In the genomic region with DNA sequence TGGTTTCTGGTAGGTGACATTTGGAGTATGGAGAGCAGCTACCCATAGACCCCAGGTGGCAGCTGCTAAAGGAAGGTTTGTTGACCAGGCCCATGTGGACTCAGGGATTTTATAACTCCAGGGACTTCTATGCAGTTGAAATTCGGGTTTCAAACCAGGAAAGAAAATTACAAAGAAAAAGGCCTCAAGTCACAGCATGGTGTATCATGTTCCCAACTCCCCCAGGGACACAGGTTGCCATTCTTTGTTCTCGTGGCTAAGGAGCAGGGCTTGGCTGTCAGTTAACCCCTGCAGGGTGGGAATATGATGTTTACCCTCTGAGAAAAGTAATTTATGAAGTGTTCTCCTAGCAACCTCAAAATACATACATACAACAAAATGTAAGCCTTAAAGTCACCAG, we compare ENCODE assay signal across 22 mouse cellular contexts. TPM values are rescaled to one million over a fixed set of nuclear protein-coding genes. Genes with fewer than 3 reads are reported as not detected.
A peak's percentile ranks its signal among the peaks of the same experiment; 100 is the strongest.
DNase-seq lines count a peak whose midpoint lies in the region; ATAC-seq lines count a peak whose summit lies in the region.
"Had no signal": no experiment of that assay in that cellular context is flagged by ENCODE, and none has a peak within 500 bp of the region (broad histone marks: within the 10 kb centered on the region; RNA-seq: fewer than 3 reads in every experiment).

No protein-coding gene starts in this region.

- H3K4me1 ChIP-seq in embryonic facial prominence, embryonic 10.5 days = peaks cover 24% of the 10 kb centered on the region
- peaks cover under 1% of the 10 kb centered on the region; the same call in 1 of the 2 replicates for H3K4me1 ChIP-seq in embryonic facial prominence, embryonic 11.5 days (ENCODE audit: control insufficient read depth, insufficient read depth, low read length)
- peaks cover 19% of the 10 kb centered on the region for H3K4me1 ChIP-seq in forebrain, embryonic 10.5 days

- no peak overlapping the region for H3K9ac ChIP-seq in embryonic facial prominence, embryonic 11.5 days (replicated peaks; ENCODE audit: low read length)
- H3K9ac ChIP-seq: embryonic facial prominence, embryonic 13.5 days; forebrain, embryonic 12.5 days had no signal

- no peaks in the 10 kb centered on the region for H3K9me3 ChIP-seq in embryonic facial prominence, embryonic 10.5 days
- H3K9me3 ChIP-seq in embryonic facial prominence, embryonic 11.5 days (replicated peaks; ENCODE audit: control insufficient read depth, low read length) = no peaks in the 10 kb centered on the region
- H3K9me3 ChIP-seq in forebrain, embryonic 10.5 days = no peaks in the 10 kb centered on the region
- H3K9me3 ChIP-seq: embryonic facial prominence, embryonic 13.5 days; forebrain, embryonic 12.5 days had no signal

- H3K27me3 ChIP-seq in embryonic facial prominence, embryonic 10.5 days (replicated peaks; ENCODE audit: low read depth, poor library complexity, severe bottlenecking) = no peaks in the 10 kb centered on the region
- no peaks in the 10 kb centered on the region for H3K27me3 ChIP-seq in embryonic facial prominence, embryonic 11.5 days (ENCODE audit: control insufficient read depth, insufficient read depth, low read length)
- H3K27me3 ChIP-seq in forebrain, embryonic 10.5 days (ENCODE audit: poor library complexity, severe bottlenecking) = no peaks in the 10 kb centered on the region
- H3K27me3 ChIP-seq: embryonic facial prominence, embryonic 13.5 days; forebrain, embryonic 12.5 days had no signal

- ATAC-seq in embryonic facial prominence, embryonic 11.5 days (replicated peaks; ENCODE audit: insufficient number of reproducible peaks, low FRiP score, low TSS enrichment, low read depth) = no peak
- ATAC-seq in megakaryocyte, adult 5-6 weeks (ENCODE audit: poor library complexity, severe bottlenecking) = no peak
- ATAC-seq: forebrain, embryonic 14.5 days; forebrain, embryonic 16.5 days had no signal

- 6% methylated on average over 2 of the region's 2 CpGs for WGBS in embryonic facial prominence, embryonic 10.5 days
- 8% methylated on average over 2 of the region's 2 CpGs for WGBS in embryonic facial prominence, embryonic 11.5 days
- 20% methylated on average over 2 of the region's 2 CpGs for WGBS in forebrain, embryonic 10.5 days

- peak overlapping the region; percentile 48; the same call in 1 of the 2 replicates for H3K27ac ChIP-seq in embryonic facial prominence, embryonic 10.5 days (replicated peaks)
- no peak overlapping the region for H3K27ac ChIP-seq in embryonic facial prominence, embryonic 11.5 days (replicated peaks; ENCODE audit: low read depth, low read length)
- no peak overlapping the region for H3K27ac ChIP-seq in forebrain, embryonic 10.5 days
- H3K27ac ChIP-seq: embryonic facial prominence, embryonic 13.5 days; forebrain, embryonic 12.5 days had no signal

- no peak overlapping the region for H3K4me3 ChIP-seq in embryonic facial prominence, embryonic 10.5 days
- no peak overlapping the region for H3K4me3 ChIP-seq in embryonic facial prominence, embryonic 11.5 days (ENCODE audit: low read depth, low read length)
- no peak overlapping the region for H3K4me3 ChIP-seq in forebrain, embryonic 10.5 days
- H3K4me3 ChIP-seq: embryonic facial prominence, embryonic 13.5 days; forebrain, embryonic 12.5 days had no signal

- no peak overlapping the region for H3K4me2 ChIP-seq in embryonic facial prominence, embryonic 11.5 days (ENCODE audit: low read depth, low read length)
- H3K4me2 ChIP-seq: embryonic facial prominence, embryonic 13.5 days; forebrain, embryonic 12.5 days had no signal

- H3K36me3 ChIP-seq in embryonic facial prominence, embryonic 10.5 days (replicated peaks) = no peaks in the 10 kb centered on the region
- no peaks in the 10 kb centered on the region for H3K36me3 ChIP-seq in embryonic facial prominence, embryonic 11.5 days (replicated peaks; ENCODE audit: control insufficient read depth, insufficient read depth, low read depth, low read length)
- H3K36me3 ChIP-seq in forebrain, embryonic 10.5 days (replicated peaks) = no peaks in the 10 kb centered on the region
- H3K36me3 ChIP-seq: embryonic facial prominence, embryonic 13.5 days; forebrain, embryonic 12.5 days had no signal

- DNase-seq in embryonic facial prominence, embryonic 10.5 days (ENCODE audit: low spot score) = no peak
- peak; percentile 30 for DNase-seq in embryonic facial prominence, embryonic 11.5 days (ENCODE audit: low spot score)
- DNase-seq in forelimb bud, embryonic 11.5 days (ENCODE audit: low read depth, low spot score) = peak; percentile 30
- no peak for DNase-seq in forebrain, embryonic 10.5 days (ENCODE audit: extremely low spot score, low spot score)
- DNase-seq: adrenal gland, adult 2 months; adrenal gland, postnatal 10 days; adrenal gland, postnatal 25 days; cerebellum, adult 11 months; cerebellum, adult 18-20 months; cerebellum, adult 8-10 months; cerebellum, adult 9-11 months; cerebellum, postnatal 14 days; cerebellum, postnatal 36 days; embryo, embryonic 11 days had no signal

RNA-seq across cellular contexts. Expression of a gene that starts 19.9 kb away (rescaled TPM):
- 0.19 TPM in 1 of 2 replicates, not detected in the other for polyA plus RNA-seq in embryonic facial prominence, embryonic 10.5 days (2016; fragmentation: Nextera tagmentation; extraction: Ambion mirVana)
- 0.45 and 0.63 TPM in 2 replicates for polyA plus RNA-seq in embryonic facial prominence, embryonic 11.5 days (2014; fragmentation: Nextera tagmentation; extraction: Ambion mirVana)
- polyA plus RNA-seq in forebrain, embryonic 10.5 days (2016; fragmentation: Nextera tagmentation; extraction: Ambion mirVana) = 0.05 TPM in 1 of 2 replicates, not detected in the other
- total RNA-seq in megakaryocyte, adult 5-6 weeks (2015) = not detected in 2 replicates
- total RNA-seq in megakaryocyte, adult 5-6 weeks (2017) = not detected in 2 replicates
- total RNA-seq: adrenal gland, adult 2 months; adrenal gland, postnatal 25 days; common myeloid progenitor, adult 5-6 weeks; MEL had no signal
- polyA plus RNA-seq: adrenal gland, adult 2 months; C2C12 had no signal

RNA-seq across cellular contexts. Expression of a gene that starts 35.9 kb away (rescaled TPM):
- polyA plus RNA-seq in embryonic facial prominence, embryonic 10.5 days (2016; fragmentation: Nextera tagmentation; extraction: Ambion mirVana) = 3.4 and 4.7 TPM in 2 replicates
- polyA plus RNA-seq in embryonic facial prominence, embryonic 11.5 days (2014; fragmentation: Nextera tagmentation; extraction: Ambion mirVana) = 4.8 and 5.5 TPM in 2 replicates
- 1.1 and 1.5 TPM in 2 replicates for polyA plus RNA-seq in forebrain, embryonic 10.5 days (2016; fragmentation: Nextera tagmentation; extraction: Ambion mirVana)
- total RNA-seq in megakaryocyte, adult 5-6 weeks (2015) = 10.2 and 16.0 TPM in 2 replicates
- total RNA-seq in megakaryocyte, adult 5-6 weeks (2017) = 5.9 and 8.6 TPM in 2 replicates
- total RNA-seq: MEL had no signal
- polyA plus RNA-seq: C2C12 had no signal

RNA-seq across cellular contexts. Expression of a gene that starts 36.0 kb away (rescaled TPM):
- 1.8 and 1.9 TPM in 2 replicates for polyA plus RNA-seq in embryonic facial prominence, embryonic 10.5 days (2016; fragmentation: Nextera tagmentation; extraction: Ambion mirVana)
- polyA plus RNA-seq in embryonic facial prominence, embryonic 11.5 days (2014; fragmentation: Nextera tagmentation; extraction: Ambion mirVana) = 3.5 and 3.8 TPM in 2 replicates
- 0.66 and 0.68 TPM in 2 replicates for polyA plus RNA-seq in forebrain, embryonic 10.5 days (2016; fragmentation: Nextera tagmentation; extraction: Ambion mirVana)
- total RNA-seq in megakaryocyte, adult 5-6 weeks (2015) = 7.4 and 7.5 TPM in 2 replicates
- total RNA-seq in megakaryocyte, adult 5-6 weeks (2017) = 5.4 and 5.8 TPM in 2 replicates
- total RNA-seq: MEL had no signal
- polyA plus RNA-seq: C2C12 had no signal

RNA-seq across cellular contexts. Expression of a gene that starts 42.8 kb away (rescaled TPM):
- polyA plus RNA-seq in embryonic facial prominence, embryonic 10.5 days (2016; fragmentation: Nextera tagmentation; extraction: Ambion mirVana) = 0.05 TPM in 1 of 2 replicates, not detected in the other
- polyA plus RNA-seq in embryonic facial prominence, embryonic 11.5 days (2014; fragmentation: Nextera tagmentation; extraction: Ambion mirVana) = 0.06 and 0.07 TPM in 2 replicates
- 0.02 TPM in 1 of 2 replicates, not detected in the other for polyA plus RNA-seq in forebrain, embryonic 10.5 days (2016; fragmentation: Nextera tagmentation; extraction: Ambion mirVana)
- total RNA-seq in megakaryocyte, adult 5-6 weeks (2015) = 0.96 and 3.1 TPM in 2 replicates
- total RNA-seq in megakaryocyte, adult 5-6 weeks (2017) = 1.4 and 1.5 TPM in 2 replicates
- total RNA-seq: common myeloid progenitor, adult 5-6 weeks; MEL had no signal
- polyA plus RNA-seq: adrenal gland, adult 2 months; C2C12 had no signal

Comparison
In these comparisons a context has a peak if more than half of its experiments do, and no peak if none do; other contexts are left out.
1. DNase-seq: peak in embryonic facial prominence, embryonic 11.5 days (single experiment) and forelimb bud, embryonic 11.5 days (single experiment); none in embryonic facial prominence, embryonic 10.5 days (single experiment) and forebrain, embryonic 10.5 days (single experiment).